Mouse (Mus musculus): ENCODE measurements around the gene Zbtb20. TPM values are rescaled to one million over a fixed set of nuclear protein-coding genes. Genes with fewer than 3 reads are reported as not detected.

Gene Zbtb20
- total RNA-seq, 4 experiments from 2014 or later, result 199 to 236 (median 206) TPM

- no peak for DNase-seq (ENCODE audit: low spot score)
Observed at GRCm38 (mm10) chr16:43646943-43647342, 771.3 kb downstream of the Zbtb20 start.

- no peak for DNase-seq (ENCODE audit: low spot score)
Observed at GRCm38 (mm10) chr16:43647641-43648040, 772.0 kb downstream of the Zbtb20 start.

GRCm38 (mm10) chr16:43650355-43651080 is 774.8 kb downstream of the Zbtb20 start:
- no peak for DNase-seq (ENCODE audit: low spot score)

- DNase-seq (ENCODE audit: low spot score), result no peak
Observed at GRCm38 (mm10) chr16:43653288-43653687, 777.6 kb downstream of the Zbtb20 start.

DNA sequence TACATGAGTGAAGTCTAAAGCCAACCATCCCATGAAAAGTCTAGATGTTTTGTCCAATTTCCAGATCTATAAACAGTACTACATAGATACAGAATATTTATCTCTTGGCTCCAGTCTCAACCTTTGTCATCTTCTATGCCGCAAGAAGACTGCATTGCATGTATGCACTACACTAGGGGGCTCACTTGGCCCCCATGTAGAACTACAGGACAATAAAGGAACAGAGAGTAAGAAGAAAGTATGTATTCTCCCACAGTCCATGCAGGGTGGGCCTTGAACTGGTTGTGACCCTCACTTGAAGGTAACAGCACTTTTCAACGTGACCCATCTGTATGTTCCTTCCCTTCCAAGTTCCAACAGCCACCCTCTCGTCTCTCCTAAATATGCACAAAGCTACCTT is 778.6 kb downstream of the Zbtb20 start:
- no peak for DNase-seq (ENCODE audit: low spot score)

GRCm38 (mm10) chr16:43655183-43655787 is 779.6 kb downstream of the Zbtb20 start:
- DNase-seq (ENCODE audit: low spot score), result no peak

- no peak for DNase-seq (ENCODE audit: low spot score)
Observed at GRCm38 (mm10) chr16:43661576-43661975, 785.9 kb downstream of the Zbtb20 start.

DNA sequence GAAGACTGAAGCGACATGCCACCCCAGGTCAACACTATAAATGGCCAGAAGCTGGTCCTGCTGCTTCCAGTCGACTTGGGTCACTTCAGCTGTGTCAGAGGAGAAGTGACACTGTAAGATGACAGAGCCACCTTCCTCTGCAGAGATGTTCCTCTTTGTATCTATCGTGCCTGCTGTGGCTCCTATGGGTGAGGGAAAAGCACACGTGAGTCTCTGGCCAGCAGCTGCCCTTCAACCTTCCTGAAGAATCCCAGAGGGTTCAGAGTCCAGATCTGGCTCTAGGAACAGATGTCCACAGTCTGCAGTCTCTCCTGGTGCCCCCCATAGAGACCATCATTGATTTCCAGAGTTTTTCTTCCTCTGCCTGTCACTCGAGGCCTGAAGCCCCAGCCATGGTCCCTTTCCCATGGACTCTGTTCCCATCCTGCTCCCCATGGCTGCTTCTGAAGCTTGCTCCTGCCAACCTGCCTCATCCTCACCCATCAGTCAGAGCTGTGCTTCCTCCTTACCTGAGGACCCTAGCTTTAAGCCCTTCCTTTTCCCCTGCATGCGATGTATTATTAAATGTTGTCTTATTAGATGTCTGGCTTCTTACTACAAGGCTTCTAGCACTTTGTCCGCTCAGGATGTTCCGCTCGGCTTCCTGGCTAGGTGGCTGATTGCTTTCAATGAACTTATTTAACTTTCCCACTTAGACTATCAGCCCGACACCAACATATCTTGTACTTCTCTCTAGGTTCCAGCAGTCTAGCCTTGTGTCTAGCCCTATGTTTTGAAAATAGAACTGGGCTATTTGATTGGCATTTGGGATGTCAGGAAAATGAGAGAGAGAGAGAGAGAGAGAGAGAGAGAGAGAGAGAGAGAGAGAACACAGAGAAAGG is 786.7 kb downstream of the Zbtb20 start:
- DNase-seq (ENCODE audit: low spot score), result no peak

GRCm38 (mm10) chr16:43663978-43664579 is 788.4 kb downstream of the Zbtb20 start, which contains the start of gene Tigit:
Gene Tigit, minus strand, starts transcription at chr16:43664146.
- DNase-seq (ENCODE audit: low spot score), result no peak

- no peak for DNase-seq (ENCODE audit: low spot score)
Observed at GRCm38 (mm10) chr16:43664861-43665260, 789.2 kb downstream of the Zbtb20 start.

- DNase-seq (ENCODE audit: low spot score), result no peak
Observed at GRCm38 (mm10) chr16:43668294-43668693, 792.6 kb downstream of the Zbtb20 start.

DNA sequence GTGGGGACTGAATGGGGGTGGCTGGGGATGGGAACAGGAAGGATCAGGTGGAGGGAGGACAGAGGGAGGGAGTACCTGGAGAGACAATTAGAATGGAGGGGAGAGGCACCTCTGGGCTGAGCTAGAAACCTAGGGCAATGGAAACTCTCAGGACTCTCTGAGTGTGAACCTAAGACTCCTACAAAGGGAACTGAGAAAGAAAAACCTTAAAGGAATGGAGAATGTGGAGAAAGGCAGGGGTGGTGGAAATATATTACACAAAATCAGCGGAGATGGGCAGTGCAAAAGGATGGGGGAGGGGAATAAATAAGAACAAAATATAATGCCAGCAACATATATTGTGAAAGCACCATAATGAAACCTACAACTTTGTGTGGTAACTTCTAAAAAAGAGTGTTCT is 796.3 kb downstream of the Zbtb20 start:
- no peak for DNase-seq (ENCODE audit: low spot score)

GRCm38 (mm10) chr16:43672697-43673096 is 797.0 kb downstream of the Zbtb20 start:
- DNase-seq (ENCODE audit: low spot score), result no peak

GRCm38 (mm10) chr16:43674400-43674799 is 798.7 kb downstream of the Zbtb20 start:
- DNase-seq (ENCODE audit: low spot score), result no peak

- no peak for DNase-seq (ENCODE audit: low spot score)
Observed at GRCm38 (mm10) chr16:43687968-43688367, 812.3 kb downstream of the Zbtb20 start.

DNA sequence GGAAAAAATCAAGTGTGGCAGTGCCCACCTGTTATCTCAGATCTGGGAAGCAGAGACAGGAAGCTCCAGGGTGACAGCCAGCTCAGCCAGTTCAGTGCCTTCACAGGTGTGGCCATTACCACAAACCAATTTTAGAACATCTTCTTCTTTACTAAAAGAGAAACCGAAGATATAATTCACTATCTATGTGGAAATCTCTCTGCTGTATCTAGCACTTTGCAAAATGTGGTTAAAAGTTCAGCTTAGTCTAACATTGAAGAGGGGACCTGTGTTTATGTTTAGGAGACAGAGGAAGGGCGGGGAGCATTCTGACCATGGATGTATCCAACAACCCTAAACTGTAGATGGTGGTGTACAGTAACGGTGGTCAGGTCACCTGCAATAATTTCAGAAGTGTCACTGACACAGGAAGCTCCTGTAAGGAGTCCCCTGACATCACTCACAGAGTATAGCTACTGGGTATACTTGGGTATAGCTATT is 814.6 kb downstream of the Zbtb20 start:
- DNase-seq (ENCODE audit: low spot score), result no peak

- DNase-seq (ENCODE audit: low spot score), result no peak
Observed at GRCm38 (mm10) chr16:43690912-43691311, 815.2 kb downstream of the Zbtb20 start.

DNA sequence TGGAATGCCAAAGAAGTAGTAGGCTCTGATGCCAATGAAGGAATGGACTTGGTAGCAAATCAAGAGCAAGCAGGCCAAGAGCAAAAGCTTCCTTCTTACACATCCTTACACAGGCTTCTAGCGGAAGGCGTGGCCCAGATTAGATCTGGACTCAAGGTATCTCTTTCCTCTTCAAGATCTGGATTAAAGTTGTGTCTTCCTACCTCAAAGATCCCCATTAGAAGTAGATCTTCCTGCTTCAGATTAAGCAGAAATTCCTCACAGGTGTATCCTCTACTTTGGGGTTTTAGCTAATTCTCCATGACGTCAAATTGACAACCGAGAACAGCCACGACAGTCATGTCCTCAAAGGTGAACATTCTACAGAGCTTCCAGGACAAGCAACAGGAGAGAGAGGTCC is 816.1 kb downstream of the Zbtb20 start:
- no peak for DNase-seq (ENCODE audit: low spot score)

All from heart, adult 8-10 months (tissue).